Mouse (Mus musculus): ENCODE measurements around the gene Tssk1.

- TF ChIP-seq CTCF (IDR thresholded peaks at IDR 0.05; ENCODE audit: low read depth, low read length), result no peak
- no peak for TF ChIP-seq POLR2A (IDR thresholded peaks at IDR 0.05; ENCODE audit: insufficient read depth, low read length)
Observed at GRCm38 (mm10) chr16:17929211-17929610, 35.2 kb downstream of the Tssk1 start.

Data from ES-Bruce4 (cell line).